Mouse (Mus musculus) urinary bladder, postnatal 14 days (tissue): ENCODE data around the gene Rhox4f.
"Not testable (repeated sequence)": the region's sequence is repeated elsewhere in the genome, so short reads cannot be mapped to it uniquely, and the experiment has no call there.

ENCODE experiments used
- DNase-seq: peaks from one replicate; pipeline ENCODE4 v3.0.0; 2021; ENCODE audit warnings: low spot score

The Rhox4f gene

GRCm38 (mm10) chrX:37607604-37608003 lies at the start of gene Rhox4f:
Rhox4f (minus strand) TSS chrX:37607704.
- DNase-seq = not testable (repeated sequence)

DNA sequence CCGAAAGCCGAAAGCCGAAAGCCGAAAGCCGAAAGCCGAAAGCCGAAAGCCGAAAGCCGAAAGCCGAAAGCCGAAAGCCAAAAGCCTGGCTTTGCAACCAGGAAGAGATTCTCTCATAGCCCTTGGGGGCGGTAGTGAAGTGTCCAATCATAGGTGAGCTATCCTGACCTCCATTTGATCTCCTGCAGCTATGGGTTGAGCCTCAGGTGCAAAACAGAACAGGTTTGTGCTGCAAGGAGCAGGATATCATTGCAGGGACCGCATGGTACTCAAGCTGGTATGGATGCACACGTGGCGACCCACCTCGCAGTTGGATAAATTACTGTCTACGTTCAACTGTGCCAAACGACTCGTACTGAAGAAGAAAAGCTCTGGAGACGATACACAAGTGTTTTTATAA lies 43.7 kb upstream of the Rhox4f start, which contains the start of gene Rhox4g:
Gene Rhox4g (minus strand): TSS at position 101 of the 400 bp plus-strand sequence.
- not testable (repeated sequence) for DNase-seq

GRCm38 (mm10) chrX:37643370-37643769 lies 35.9 kb upstream of the Rhox4f start, which contains the start of gene Rhox2g:
Rhox2g (minus strand) TSS chrX:37643470.
- DNase-seq = not testable (repeated sequence)

DNA sequence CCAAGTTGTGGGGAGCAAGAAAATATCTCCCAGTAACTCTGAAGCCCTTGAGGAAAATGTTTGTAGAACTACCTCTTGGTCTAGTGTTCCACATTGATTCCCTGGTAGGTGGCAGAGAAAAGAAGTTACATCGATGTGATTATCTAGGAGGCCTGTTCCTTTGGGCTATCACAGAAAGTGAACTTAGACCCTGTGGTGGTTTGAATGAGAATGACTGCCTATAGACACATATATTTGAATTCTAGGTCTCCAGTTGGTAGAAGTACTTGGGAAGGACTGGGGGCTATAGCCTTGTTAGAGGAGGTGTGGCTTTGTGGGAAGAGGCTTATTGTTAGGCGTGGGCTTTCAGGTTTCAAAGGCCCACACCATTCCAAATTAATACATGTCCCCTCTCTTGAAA lies 21.0 kb upstream of the Rhox4f start, which contains the start of gene Rhox3g:
Gene Rhox3g (minus strand): TSS at position 101 of the 400 bp plus-strand sequence.
- DNase-seq = not testable (repeated sequence)

GRCm38 (mm10) chrX:37580692-37581091 lies 26.8 kb downstream of the Rhox4f start, which contains the start of gene Rhox3f:
Rhox3f (plus strand) TSS chrX:37580992.
- DNase-seq = not testable (repeated sequence)

- not testable (repeated sequence) for DNase-seq
Observed at GRCm38 (mm10) chrX:37572638-37573037, 34.9 kb downstream of the Rhox4f start.

- not testable (repeated sequence) for DNase-seq
Observed at GRCm38 (mm10) chrX:37571105-37571504, 36.4 kb downstream of the Rhox4f start, which contains the start of gene Rhox2f. Rhox2f (plus strand) TSS chrX:37571405.

- DNase-seq = not testable (repeated sequence)
Observed at GRCm38 (mm10) chrX:37557112-37557511, 50.4 kb downstream of the Rhox4f start, which contains the start of gene Rhox4e. Rhox4e (plus strand) TSS chrX:37557412.
